ENCODE assay signal across 7 mouse cellular contexts in genomic region chr16:29714612-29715127, GRCm38 (mm10).
A peak's percentile ranks its signal among the peaks of the same experiment; 100 is the strongest.
DNase-seq lines count a peak whose midpoint lies in the region.

No protein-coding gene starts in this region.

- DNase-seq in ovary, adult 18-20 months (ENCODE audit: low spot score), result peak; percentile 65
- no peak for DNase-seq in ovary, postnatal 10 days (ENCODE audit: low spot score)
- DNase-seq in brain, embryonic 18.5 days (ENCODE audit: low read depth, low spot score), result peak; percentile 61
- peak; percentile 68 for DNase-seq in gastrocnemius, postnatal 10 days
- peak; percentile 35 to 71 for DNase-seq in layer of hippocampus, adult 18-20 months (ENCODE audit: low spot score in 2 of 2)
- DNase-seq in urinary bladder, adult 2 months (ENCODE audit: low spot score), result no peak
- DNase-seq in left cerebral cortex, adult 8-10 months (ENCODE audit: low spot score in 2 of 2), result no peak

Comparison
In these comparisons a context has a peak if more than half of its experiments do, and no peak if none do; other contexts are left out.
1. DNase-seq: peak in ovary, adult 18-20 months (single experiment), brain, embryonic 18.5 days (single experiment), gastrocnemius, postnatal 10 days (single experiment) and layer of hippocampus, adult 18-20 months (2 of 2); none in ovary, postnatal 10 days (single experiment), urinary bladder, adult 2 months (single experiment) and left cerebral cortex, adult 8-10 months (0 of 2).